Mouse (Mus musculus): ENCODE measurements around the gene Cerk. TPM values are rescaled to one million over a fixed set of nuclear protein-coding genes. Genes with fewer than 3 reads are reported as not detected.
"Not testable (repeated sequence)": the region's sequence is repeated elsewhere in the genome, so short reads cannot be mapped to it uniquely, and the experiment has no call there.

The Cerk gene
- polyA plus RNA-seq, 1 experiment from 2014 or later = 4.7 TPM

- Histone ChIP-seq H3K9me3 (replicated peaks; ENCODE audit: control insufficient read depth, low read length) (no peaks in the 10 kb centered on the region), H3K4me3 (ENCODE audit: low read depth, low read length) (no peak overlapping the region), H3K27me3 (ENCODE audit: control insufficient read depth, insufficient read depth, low read depth, low read length) (no peaks in the 10 kb centered on the region), H3K36me3 (ENCODE audit: control insufficient read depth, insufficient read depth) (no peaks in the 10 kb centered on the region), H3K4me1 (ENCODE audit: control insufficient read depth, low read depth, low read length) (no peaks in the 10 kb centered on the region), H3K4me2 (ENCODE audit: low read depth, low read length) (no peak overlapping the region), H3K27ac (ENCODE audit: low read length) (no peak overlapping the region), H3K9ac (ENCODE audit: low read depth, low read length) (no peak overlapping the region)
- 72% methylated on average over 24 of the region's 24 CpGs for WGBS (ENCODE audit: insufficient replicate concordance)
- no peak for ATAC-seq (ENCODE audit: low read depth)
Measured at GRCm38 (mm10) chr15:86165811-86166590, 19.9 kb downstream of the Cerk start.

- ATAC-seq (ENCODE audit: low read depth) = no peak
- H3K4me2 ChIP-seq (ENCODE audit: low read depth, low read length) = no peak overlapping the region
- H3K27me3 ChIP-seq (ENCODE audit: control insufficient read depth, insufficient read depth, low read depth, low read length) = no peaks in the 10 kb centered on the region
- H3K4me3 ChIP-seq (ENCODE audit: low read depth, low read length) = no peak overlapping the region
- H3K36me3 ChIP-seq (ENCODE audit: control insufficient read depth, insufficient read depth) = no peaks in the 10 kb centered on the region
- H3K4me1 ChIP-seq (ENCODE audit: control insufficient read depth, low read depth, low read length) = no peaks in the 10 kb centered on the region
- 77% methylated on average over 21 of the region's 21 CpGs for WGBS (ENCODE audit: insufficient replicate concordance)
- H3K9me3 ChIP-seq (replicated peaks; ENCODE audit: control insufficient read depth, low read length) = no peaks in the 10 kb centered on the region
- no peak overlapping the region for H3K27ac ChIP-seq (ENCODE audit: low read length)
- no peak overlapping the region for H3K9ac ChIP-seq (ENCODE audit: low read depth, low read length)
Measured at GRCm38 (mm10) chr15:86164718-86165345, 21.1 kb downstream of the Cerk start.

- not testable (repeated sequence) for H3K4me2 ChIP-seq (ENCODE audit: low read depth, low read length); ATAC-seq (ENCODE audit: low read depth); H3K4me3 ChIP-seq (ENCODE audit: low read depth, low read length); H3K27ac ChIP-seq (ENCODE audit: low read length); H3K36me3 ChIP-seq (ENCODE audit: control insufficient read depth, insufficient read depth); H3K4me1 ChIP-seq (ENCODE audit: control insufficient read depth, low read depth, low read length); H3K27me3 ChIP-seq (ENCODE audit: control insufficient read depth, insufficient read depth, low read depth, low read length); H3K9me3 ChIP-seq (replicated peaks; ENCODE audit: control insufficient read depth, low read length); H3K9ac ChIP-seq (ENCODE audit: low read depth, low read length)
- WGBS (ENCODE audit: insufficient replicate concordance) = 85% methylated on average over 3 of the region's 3 CpGs
Measured at GRCm38 (mm10) chr15:86161800-86162199, 24.1 kb downstream of the Cerk start.

- H3K4me2 ChIP-seq (ENCODE audit: low read depth, low read length) = no peak overlapping the region
- 34% methylated on average over 9 of the region's 10 CpGs for WGBS (ENCODE audit: insufficient replicate concordance)
- no peak overlapping the region for H3K4me3 ChIP-seq (ENCODE audit: low read depth, low read length)
- no peaks in the 10 kb centered on the region for H3K36me3 ChIP-seq (ENCODE audit: control insufficient read depth, insufficient read depth)
- no peaks in the 10 kb centered on the region for H3K9me3 ChIP-seq (replicated peaks; ENCODE audit: control insufficient read depth, low read length)
- H3K4me1 ChIP-seq (ENCODE audit: control insufficient read depth, low read depth, low read length) = no peaks in the 10 kb centered on the region
- ATAC-seq (ENCODE audit: low read depth) = no peak
- no peak overlapping the region for H3K9ac ChIP-seq (ENCODE audit: low read depth, low read length)
- H3K27ac ChIP-seq (ENCODE audit: low read length) = no peak overlapping the region
- no peaks in the 10 kb centered on the region for H3K27me3 ChIP-seq (ENCODE audit: control insufficient read depth, insufficient read depth, low read depth, low read length)
Measured at GRCm38 (mm10) chr15:86160906-86161305, 25.0 kb downstream of the Cerk start.

GRCm38 (mm10) chr15:86159719-86160118 is 26.2 kb downstream of the Cerk start:
- Histone ChIP-seq H3K4me3 (ENCODE audit: low read depth, low read length) (no peak overlapping the region), H3K27me3 (ENCODE audit: control insufficient read depth, insufficient read depth, low read depth, low read length) (no peaks in the 10 kb centered on the region), H3K4me1 (ENCODE audit: control insufficient read depth, low read depth, low read length) (no peaks in the 10 kb centered on the region), H3K9ac (ENCODE audit: low read depth, low read length) (no peak overlapping the region), H3K4me2 (ENCODE audit: low read depth, low read length) (no peak overlapping the region), H3K36me3 (ENCODE audit: control insufficient read depth, insufficient read depth) (no peaks in the 10 kb centered on the region), H3K9me3 (replicated peaks; ENCODE audit: control insufficient read depth, low read length) (no peaks in the 10 kb centered on the region), H3K27ac (ENCODE audit: low read length) (no peak overlapping the region)
- 63% methylated on average over 5 of the region's 5 CpGs for WGBS (ENCODE audit: insufficient replicate concordance)
- no peak for ATAC-seq (ENCODE audit: low read depth)

- H3K27me3 ChIP-seq (ENCODE audit: control insufficient read depth, insufficient read depth, low read depth, low read length) = no peaks in the 10 kb centered on the region
- no peaks in the 10 kb centered on the region for H3K4me1 ChIP-seq (ENCODE audit: control insufficient read depth, low read depth, low read length)
- H3K4me3 ChIP-seq (ENCODE audit: low read depth, low read length) = no peak overlapping the region
- no peak for ATAC-seq (ENCODE audit: low read depth)
- H3K36me3 ChIP-seq (ENCODE audit: control insufficient read depth, insufficient read depth) = no peaks in the 10 kb centered on the region
- 50% methylated on average over 16 of the region's 16 CpGs for WGBS (ENCODE audit: insufficient replicate concordance)
- no peak overlapping the region for H3K4me2 ChIP-seq (ENCODE audit: low read depth, low read length)
- H3K9me3 ChIP-seq (replicated peaks; ENCODE audit: control insufficient read depth, low read length) = no peaks in the 10 kb centered on the region
- no peak overlapping the region for H3K9ac ChIP-seq (ENCODE audit: low read depth, low read length)
- H3K27ac ChIP-seq (ENCODE audit: low read length) = no peak overlapping the region
Measured at GRCm38 (mm10) chr15:86159093-86159492, 26.8 kb downstream of the Cerk start.

- H3K9me3 ChIP-seq (replicated peaks; ENCODE audit: control insufficient read depth, low read length) = no peaks in the 10 kb centered on the region
- WGBS (ENCODE audit: insufficient replicate concordance) = 61% methylated on average over 5 of the region's 5 CpGs
- ATAC-seq (ENCODE audit: low read depth) = no peak
- no peaks in the 10 kb centered on the region for H3K4me1 ChIP-seq (ENCODE audit: control insufficient read depth, low read depth, low read length)
- no peak overlapping the region for H3K4me2 ChIP-seq (ENCODE audit: low read depth, low read length)
- no peaks in the 10 kb centered on the region for H3K27me3 ChIP-seq (ENCODE audit: control insufficient read depth, insufficient read depth, low read depth, low read length)
- H3K27ac ChIP-seq (ENCODE audit: low read length) = no peak overlapping the region
- H3K4me3 ChIP-seq (ENCODE audit: low read depth, low read length) = no peak overlapping the region
- no peaks in the 10 kb centered on the region for H3K36me3 ChIP-seq (ENCODE audit: control insufficient read depth, insufficient read depth)
- H3K9ac ChIP-seq (ENCODE audit: low read depth, low read length) = no peak overlapping the region
Measured at GRCm38 (mm10) chr15:86156492-86156891, 29.4 kb downstream of the Cerk start.

- H3K9ac ChIP-seq (ENCODE audit: low read depth, low read length) = no peak overlapping the region
- no peaks in the 10 kb centered on the region for H3K4me1 ChIP-seq (ENCODE audit: control insufficient read depth, low read depth, low read length)
- H3K4me2 ChIP-seq (ENCODE audit: low read depth, low read length) = no peak overlapping the region
- no peak overlapping the region for H3K27ac ChIP-seq (ENCODE audit: low read length)
- no peaks in the 10 kb centered on the region for H3K27me3 ChIP-seq (ENCODE audit: control insufficient read depth, insufficient read depth, low read depth, low read length)
- ATAC-seq (ENCODE audit: low read depth) = no peak
- H3K36me3 ChIP-seq (ENCODE audit: control insufficient read depth, insufficient read depth) = no peaks in the 10 kb centered on the region; the same call in 1 of the 2 replicates
- WGBS (ENCODE audit: insufficient replicate concordance) = 81% methylated on average over 12 of the region's 12 CpGs
- H3K9me3 ChIP-seq (replicated peaks; ENCODE audit: control insufficient read depth, low read length) = no peaks in the 10 kb centered on the region
- H3K4me3 ChIP-seq (ENCODE audit: low read depth, low read length) = no peak overlapping the region
Measured at GRCm38 (mm10) chr15:86153481-86153960, 32.4 kb downstream of the Cerk start.

- ATAC-seq (ENCODE audit: low read depth) = no peak
- H3K4me1 ChIP-seq (ENCODE audit: control insufficient read depth, low read depth, low read length) = no peaks in the 10 kb centered on the region
- no peak overlapping the region for H3K27ac ChIP-seq (ENCODE audit: low read length)
- H3K9me3 ChIP-seq (replicated peaks; ENCODE audit: control insufficient read depth, low read length) = no peaks in the 10 kb centered on the region
- H3K4me3 ChIP-seq (ENCODE audit: low read depth, low read length) = no peak overlapping the region
- H3K36me3 ChIP-seq (ENCODE audit: control insufficient read depth, insufficient read depth) = no peaks in the 10 kb centered on the region; the same call in 1 of the 2 replicates
- no peaks in the 10 kb centered on the region for H3K27me3 ChIP-seq (ENCODE audit: control insufficient read depth, insufficient read depth, low read depth, low read length)
- 64% methylated on average over 4 of the region's 4 CpGs for WGBS (ENCODE audit: insufficient replicate concordance)
- H3K4me2 ChIP-seq (ENCODE audit: low read depth, low read length) = no peak overlapping the region
- no peak overlapping the region for H3K9ac ChIP-seq (ENCODE audit: low read depth, low read length)
Measured at GRCm38 (mm10) chr15:86150593-86150992, 35.3 kb downstream of the Cerk start.

All from liver, embryonic 16.5 days (tissue).